Mouse (Mus musculus) liver, embryonic 15.5 days (tissue): ENCODE results near the gene Fam169a. TPM values are rescaled to one million over a fixed set of nuclear protein-coding genes. Genes with fewer than 3 reads are reported as not detected.
A peak's percentile ranks its signal among the peaks of the same experiment; 100 is the strongest.

Source experiments
- ATAC-seq: fragments of 200-750 bp; cut with Nextera tagmentation; 2 replicates; pipeline ENCODE4 v1.8.0; 2017; ENCODE audit warnings: moderate number of reproducible peaks, mild to moderate bottlenecking, moderate library complexity; ENCODE audit not compliant: insufficient read depth
- H3K27ac ChIP-seq: fragments of 300-500 bp; sonication (generic); replicated peaks from 2 replicates; pipeline ENCODE4 v1.5.1; 2015; ENCODE audit warnings: mild to moderate bottlenecking, inconsistent platforms
- H3K27me3 ChIP-seq: fragments of 300-500 bp; sonication (generic); 2 replicates; pipeline ENCODE4 v1.6.1; 2015; ENCODE audit warnings: mild to moderate bottlenecking, inconsistent platforms
- H3K36me3 ChIP-seq: fragments of 300-500 bp; sonication (generic); replicated peaks from 2 replicates; pipeline ENCODE4 v1.6.1; 2015; ENCODE audit warnings: moderate library complexity, mild to moderate bottlenecking, inconsistent platforms
- H3K4me1 ChIP-seq: fragments of 300-500 bp; sonication (generic); replicated peaks from 2 replicates; pipeline ENCODE4 v1.6.1; 2015; ENCODE audit warnings: inconsistent platforms
- H3K4me2 ChIP-seq: fragments of 300-500 bp; sonication (generic); 2 replicates; pipeline ENCODE4 v1.6.1; 2015; ENCODE audit warnings: moderate library complexity, mild to moderate bottlenecking, inconsistent platforms
- H3K4me3 ChIP-seq: fragments of 300-500 bp; sonication (generic); replicated peaks from 2 replicates; pipeline ENCODE4 v1.5.1; 2015; ENCODE audit warnings: mild to moderate bottlenecking, inconsistent platforms
- H3K9ac ChIP-seq: fragments of 300-500 bp; sonication (generic); 2 replicates; pipeline ENCODE4 v1.6.1; 2015; ENCODE audit warnings: moderate library complexity, mild to moderate bottlenecking, inconsistent platforms
- H3K9me3 ChIP-seq: fragments of 300-500 bp; sonication (generic); replicated peaks from 2 replicates; pipeline ENCODE4 v1.6.1; 2016; ENCODE audit warnings: inconsistent platforms
- WGBS: fragments of 180-500 bp; shearing (Covaris S2); methylation state at CpG from one replicate; pipeline ENCODE4 v1.1.7; 2015; ENCODE audit warnings: mixed read lengths; ENCODE audit not compliant: insufficient replicate concordance; 5-methylcytosine and 5-hydroxymethylcytosine counted together
- polyA plus RNA-seq: library from polyadenylated mRNA; unstranded; fragments of >200 nt; fragmentation: Nextera tagmentation; extraction: Ambion mirVana; gene quantifications from 2 replicates; pipeline ENCODE4 v1.2.1, GENCODE M21; 2015

Gene Fam169a
- 0.84 and 0.98 TPM in 2 replicates for polyA plus RNA-seq

DNA sequence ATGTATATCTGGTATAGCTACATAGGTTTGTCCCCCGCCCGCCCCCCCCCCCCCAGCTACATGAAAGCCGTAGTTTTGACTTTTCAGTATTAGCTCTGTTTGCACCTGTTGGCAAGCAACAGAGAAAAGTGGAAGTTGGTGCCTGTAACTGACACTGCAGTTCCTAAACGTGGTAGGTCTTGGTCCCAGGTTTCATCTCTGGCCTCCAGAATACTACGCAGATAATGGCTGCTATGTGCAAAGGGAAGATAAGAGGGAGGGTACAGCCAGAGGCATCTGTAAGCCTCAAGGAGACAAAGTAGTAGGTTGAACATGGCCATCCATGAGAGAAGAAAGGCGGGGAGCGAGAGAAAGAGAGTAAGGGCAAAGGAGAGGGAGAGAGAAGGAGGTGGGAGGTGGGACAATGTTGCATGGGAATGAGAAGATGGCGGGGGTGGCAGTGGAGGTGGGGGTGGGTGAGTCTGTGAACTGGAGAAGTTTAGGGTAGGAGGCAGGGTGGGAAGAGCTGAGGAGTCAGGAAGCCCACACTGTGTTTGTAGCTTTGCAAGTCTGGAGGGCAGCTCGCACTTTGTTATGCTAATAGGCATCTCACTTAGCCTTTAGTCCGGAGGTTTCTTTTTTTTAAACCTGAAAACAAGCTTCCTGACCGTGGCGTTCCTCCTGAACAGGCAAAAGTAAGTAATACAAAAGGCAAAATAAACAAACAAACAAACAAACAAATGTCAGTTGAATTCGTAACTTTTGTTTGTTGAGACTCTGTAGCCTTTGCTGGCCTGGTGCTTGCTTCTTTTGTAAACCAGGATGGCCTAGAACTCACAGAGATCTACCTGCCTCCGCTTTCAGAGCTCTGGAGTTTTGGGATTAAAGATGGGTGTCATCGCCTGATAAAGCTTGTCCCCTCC, at the start of gene Fam169a:
Gene Fam169a (plus strand): TSS at position 638 of the 902 bp plus-strand sequence.
- peak within 1 kb of the TSS; percentile 86 for H3K27ac ChIP-seq
- H3K9me3 ChIP-seq: no peaks in the 10 kb centered on the region
- WGBS: 20% methylated on average over 15 of the region's 15 CpGs
- peaks cover 25% of the 10 kb centered on the region for H3K27me3 ChIP-seq
- peak; percentile 89 for ATAC-seq
- peaks cover 73% of the 10 kb centered on the region for H3K4me1 ChIP-seq
- H3K4me2 ChIP-seq: peak within 1 kb of the TSS; percentile 74
- peak within 1 kb of the TSS; percentile 33 for H3K9ac ChIP-seq
- peak within 1 kb of the TSS; percentile 58 for H3K4me3 ChIP-seq
- no peaks in the 10 kb centered on the region for H3K36me3 ChIP-seq

DNA sequence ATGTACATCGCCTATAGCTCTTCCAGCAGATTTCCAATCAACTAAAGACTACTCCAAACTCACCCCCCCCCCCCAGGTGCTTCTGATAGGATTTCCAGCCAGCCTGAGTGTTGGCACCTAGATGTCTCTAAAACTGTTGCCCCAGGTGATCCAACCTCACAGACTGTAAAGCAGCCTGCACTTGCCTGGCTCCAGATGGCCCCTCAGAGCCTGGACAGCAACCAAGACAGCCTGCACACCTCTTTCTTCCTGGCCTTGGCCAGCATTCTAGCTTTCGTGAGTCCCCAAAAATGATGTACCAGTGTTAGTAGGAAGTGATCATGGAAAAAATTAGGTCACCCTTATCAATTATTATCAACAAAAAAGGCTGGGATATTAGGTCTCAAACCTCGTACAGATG, 49.4 kb upstream of the Fam169a start:
- Histone ChIP-seq H3K36me3 (no peaks in the 10 kb centered on the region), H3K4me1 (no peaks in the 10 kb centered on the region), H3K4me3 (no peak overlapping the region), H3K4me2 (no peak overlapping the region), H3K9me3 (no peaks in the 10 kb centered on the region), H3K27me3 (no peaks in the 10 kb centered on the region), H3K9ac (no peak overlapping the region), H3K27ac (no peak overlapping the region)
- ATAC-seq: no peak
- 60% methylated on average over 3 of the region's 3 CpGs for WGBS

DNA sequence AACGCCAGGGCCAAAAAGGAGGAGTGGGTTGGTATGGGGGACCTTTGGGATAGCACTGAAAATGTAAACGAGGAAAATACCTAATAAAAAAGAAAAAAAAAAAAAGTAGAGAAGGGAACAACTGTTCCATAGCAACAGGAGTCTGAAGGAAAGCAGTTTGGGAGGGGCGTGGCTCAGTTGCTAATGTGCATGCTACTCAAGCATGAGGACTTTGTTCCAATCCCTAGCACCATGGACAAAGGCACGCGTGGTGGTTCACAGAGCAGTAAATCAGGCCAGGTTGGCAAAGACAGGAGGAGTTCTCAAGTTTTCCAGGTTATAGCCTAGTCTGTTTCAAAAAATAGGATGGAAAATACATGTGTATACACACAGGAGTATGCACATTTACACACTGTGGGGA, 47.0 kb upstream of the Fam169a start:
- 63% methylated on average over 5 of the region's 5 CpGs for WGBS
- Histone ChIP-seq H3K9me3 (no peaks in the 10 kb centered on the region), H3K4me3 (no peak overlapping the region), H3K27me3 (no peaks in the 10 kb centered on the region), H3K27ac (no peak overlapping the region), H3K4me1 (no peaks in the 10 kb centered on the region), H3K9ac (no peak overlapping the region), H3K4me2 (no peak overlapping the region), H3K36me3 (no peaks in the 10 kb centered on the region)
- no peak for ATAC-seq

DNA sequence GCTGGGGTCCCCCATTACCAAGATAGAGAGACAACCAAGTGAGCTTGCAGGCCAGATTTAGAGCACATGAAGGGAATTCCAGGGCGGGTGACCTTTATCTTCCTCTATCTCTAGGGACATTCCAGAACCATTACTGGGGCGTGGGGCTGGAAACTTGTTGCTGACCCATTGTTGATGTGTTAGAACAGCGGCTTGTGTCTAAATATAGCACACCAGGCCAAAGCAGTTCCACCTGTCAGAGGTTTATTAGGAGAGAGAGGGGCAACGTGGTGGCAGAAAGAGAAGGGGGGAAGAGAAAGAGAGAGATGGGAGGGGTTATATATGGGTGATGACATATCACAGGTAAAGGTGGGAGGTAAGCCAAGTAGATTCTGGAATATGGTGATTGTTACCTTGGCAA, 45.2 kb upstream of the Fam169a start:
- H3K36me3 ChIP-seq: no peaks in the 10 kb centered on the region
- H3K9me3 ChIP-seq: no peaks in the 10 kb centered on the region
- 37% methylated on average over 4 of the region's 4 CpGs for WGBS
- H3K27ac ChIP-seq: no peak overlapping the region
- H3K4me1 ChIP-seq: no peaks in the 10 kb centered on the region
- no peak overlapping the region for H3K4me3 ChIP-seq
- no peak overlapping the region for H3K4me2 ChIP-seq
- ATAC-seq: no peak
- no peaks in the 10 kb centered on the region for H3K27me3 ChIP-seq
- no peak overlapping the region for H3K9ac ChIP-seq

DNA sequence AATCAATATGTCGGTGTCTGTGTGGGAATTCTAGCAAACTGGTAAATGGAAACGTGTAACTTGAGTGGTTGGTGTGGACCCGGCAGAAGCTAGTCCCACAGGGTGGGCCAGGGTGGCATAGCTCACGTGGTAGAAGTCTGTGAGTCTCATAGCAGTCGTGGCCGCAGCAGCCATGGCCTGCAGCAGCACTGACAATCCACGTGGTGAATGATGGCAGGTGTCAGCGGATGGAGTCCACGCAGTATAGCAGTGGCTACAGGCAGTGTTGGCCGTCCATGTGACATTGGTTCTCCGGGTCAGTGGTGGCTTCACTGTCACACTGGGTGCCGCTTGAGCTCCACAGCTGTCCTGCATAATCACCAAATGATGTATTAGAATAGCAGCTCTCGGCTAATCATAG, 37.0 kb upstream of the Fam169a start:
- no peak for ATAC-seq
- Histone ChIP-seq H3K27me3 (no peaks in the 10 kb centered on the region; the same call in 1 of the 2 replicates), H3K9me3 (no peaks in the 10 kb centered on the region), H3K36me3 (no peaks in the 10 kb centered on the region), H3K27ac (no peak overlapping the region), H3K4me2 (no peak overlapping the region), H3K9ac (no peak overlapping the region), H3K4me3 (no peak overlapping the region), H3K4me1 (no peaks in the 10 kb centered on the region)
- 72% methylated on average over 13 of the region's 13 CpGs for WGBS

DNA sequence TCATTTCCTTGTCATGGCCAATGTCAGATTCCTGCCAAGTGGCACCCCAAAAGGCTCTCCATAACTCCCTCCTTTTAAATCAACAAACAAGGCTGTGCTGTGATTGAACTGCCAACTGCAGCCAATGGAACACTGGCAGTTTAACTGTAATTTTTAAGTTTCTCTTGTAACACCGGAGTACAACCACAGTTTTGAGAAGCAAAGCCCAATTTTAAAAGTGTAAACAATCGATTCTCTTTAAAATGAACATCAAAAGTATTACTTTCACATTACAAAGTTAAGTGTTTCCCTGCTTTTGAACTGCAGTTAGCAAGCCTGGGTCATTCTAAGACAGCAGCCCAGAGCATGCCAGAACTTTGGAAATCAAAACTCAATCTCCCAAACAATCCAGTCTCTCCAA, 32.8 kb upstream of the Fam169a start, which contains the start of gene 1700029F12Rik:
Gene 1700029F12Rik (minus strand): TSS at position 101 of the 400 bp plus-strand sequence.
- 50% methylated on average over 2 of the region's 2 CpGs for WGBS
- no peak for ATAC-seq
- no peaks in the 10 kb centered on the region for H3K36me3 ChIP-seq

DNA sequence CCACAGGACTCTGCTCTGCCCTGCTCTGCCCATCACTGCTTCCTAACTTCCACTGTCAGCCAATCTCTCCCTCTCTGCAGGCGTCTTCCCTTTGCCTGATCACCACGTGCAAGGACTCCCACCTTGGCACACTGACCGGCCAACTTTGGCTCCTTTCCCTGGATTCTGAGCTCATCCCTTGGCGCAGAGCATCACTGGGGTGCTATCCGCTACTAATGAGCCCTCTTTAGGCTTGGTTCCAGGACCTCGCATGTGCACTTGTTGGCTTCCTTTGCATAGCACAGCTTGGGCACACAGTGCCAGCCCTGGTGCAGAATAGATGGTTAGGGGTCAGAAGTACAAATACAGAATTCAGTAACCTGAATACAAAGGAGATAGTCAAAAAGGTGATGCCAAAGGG, 15.9 kb upstream of the Fam169a start:
- H3K36me3 ChIP-seq: no peaks in the 10 kb centered on the region
- no peak overlapping the region for H3K9ac ChIP-seq
- H3K4me2 ChIP-seq: no peak overlapping the region
- H3K4me1 ChIP-seq: no peaks in the 10 kb centered on the region
- no peak overlapping the region for H3K4me3 ChIP-seq
- ATAC-seq: no peak
- no peak overlapping the region for H3K27ac ChIP-seq
- WGBS: 65% methylated on average over 6 of the region's 6 CpGs
- H3K27me3 ChIP-seq: peaks cover 5% of the 10 kb centered on the region
- H3K9me3 ChIP-seq: no peaks in the 10 kb centered on the region

More for the DNA sequence above, 32.8 kb upstream of the Fam169a start, which contains the start of gene 1700029F12Rik:
- Histone ChIP-seq H3K27me3 (no peaks in the 10 kb centered on the region), H3K4me2 (no peak within 1 kb of the TSS), H3K9ac (no peak within 1 kb of the TSS), H3K4me1 (no peaks in the 10 kb centered on the region), H3K9me3 (no peaks in the 10 kb centered on the region), H3K4me3 (no peak within 1 kb of the TSS), H3K27ac (no peak within 1 kb of the TSS)

DNA sequence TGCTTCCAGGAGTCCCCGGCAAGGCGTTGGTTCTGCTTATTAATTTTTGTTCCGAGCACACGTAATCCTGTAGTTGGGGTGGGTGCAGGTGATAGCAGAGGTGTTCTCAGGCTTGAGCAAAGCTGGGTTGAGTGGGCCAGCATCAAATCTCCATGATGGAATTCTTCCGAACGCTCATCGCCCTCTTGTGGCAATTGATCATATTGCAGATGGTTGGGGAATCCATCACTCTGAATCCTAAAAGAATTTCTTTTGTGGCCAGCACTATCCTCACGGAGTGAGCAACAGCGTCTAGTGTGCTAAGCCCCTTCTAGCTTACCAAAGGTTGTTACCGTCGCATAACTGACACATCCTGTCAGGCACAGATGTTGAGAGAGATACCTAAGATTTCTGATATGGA, 14.4 kb upstream of the Fam169a start:
- H3K27me3 ChIP-seq: peaks cover 5% of the 10 kb centered on the region
- no peak overlapping the region for H3K27ac ChIP-seq
- no peak overlapping the region for H3K4me3 ChIP-seq
- WGBS: 12% methylated on average over 11 of the region's 11 CpGs
- ATAC-seq: no peak
- no peaks in the 10 kb centered on the region for H3K36me3 ChIP-seq
- no peak overlapping the region for H3K4me2 ChIP-seq
- H3K4me1 ChIP-seq: peaks cover 7% of the 10 kb centered on the region
- H3K9ac ChIP-seq: no peak overlapping the region
- no peaks in the 10 kb centered on the region for H3K9me3 ChIP-seq

DNA sequence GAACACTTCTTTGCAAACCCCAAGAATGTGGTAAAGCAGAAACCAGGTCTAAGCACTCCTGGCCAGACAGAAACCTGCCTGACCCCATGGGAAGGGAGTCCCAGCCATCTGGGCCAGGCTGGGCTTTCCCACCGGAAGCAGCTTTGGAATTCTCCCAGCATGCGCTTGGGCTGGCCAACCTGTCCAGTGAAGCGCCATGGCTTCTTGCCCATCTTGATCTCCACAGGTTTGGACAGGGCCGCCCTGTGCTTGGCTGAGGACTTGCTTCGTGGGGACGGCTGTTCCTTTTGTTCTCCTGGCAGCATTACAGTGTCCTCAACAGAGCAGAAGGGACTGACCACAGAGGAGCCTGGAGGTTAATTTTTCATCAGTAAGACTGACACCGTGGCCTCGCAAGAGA, 13.2 kb upstream of the Fam169a start:
- Histone ChIP-seq H3K4me3 (no peak overlapping the region), H3K36me3 (no peaks in the 10 kb centered on the region), H3K9me3 (no peaks in the 10 kb centered on the region), H3K4me1 (peaks cover 11% of the 10 kb centered on the region), H3K4me2 (no peak overlapping the region), H3K9ac (no peak overlapping the region), H3K27me3 (peaks cover 5% of the 10 kb centered on the region), H3K27ac (no peak overlapping the region)
- no peak for ATAC-seq
- 64% methylated on average over 8 of the region's 8 CpGs for WGBS

DNA sequence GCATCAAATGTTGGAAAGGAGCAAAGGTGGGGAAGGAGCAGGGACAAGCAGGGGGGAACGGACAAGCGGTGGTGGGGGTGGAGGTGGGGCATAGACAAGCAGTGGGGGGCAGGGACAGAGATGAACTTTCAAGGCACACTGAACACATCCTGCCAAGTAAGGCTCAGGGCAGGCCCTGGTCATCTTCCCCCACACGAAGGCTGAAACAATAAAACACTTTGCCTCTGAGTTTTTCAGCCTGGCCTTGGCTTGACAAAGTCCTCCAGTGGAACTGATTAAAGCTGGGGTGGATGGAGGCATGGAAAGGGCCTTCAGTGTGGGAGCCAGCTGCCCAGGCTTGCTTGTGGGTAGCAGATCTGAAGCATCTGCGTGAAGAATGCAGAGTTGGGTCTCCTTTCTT, 9.3 kb upstream of the Fam169a start:
- no peak for ATAC-seq
- Histone ChIP-seq H3K4me2 (no peak overlapping the region), H3K9ac (no peak overlapping the region), H3K9me3 (no peaks in the 10 kb centered on the region), H3K4me1 (peaks cover 19% of the 10 kb centered on the region), H3K27ac (no peak overlapping the region), H3K27me3 (peaks cover 5% of the 10 kb centered on the region), H3K36me3 (no peaks in the 10 kb centered on the region), H3K4me3 (no peak overlapping the region)
- 51% methylated on average over 4 of the region's 4 CpGs for WGBS

DNA sequence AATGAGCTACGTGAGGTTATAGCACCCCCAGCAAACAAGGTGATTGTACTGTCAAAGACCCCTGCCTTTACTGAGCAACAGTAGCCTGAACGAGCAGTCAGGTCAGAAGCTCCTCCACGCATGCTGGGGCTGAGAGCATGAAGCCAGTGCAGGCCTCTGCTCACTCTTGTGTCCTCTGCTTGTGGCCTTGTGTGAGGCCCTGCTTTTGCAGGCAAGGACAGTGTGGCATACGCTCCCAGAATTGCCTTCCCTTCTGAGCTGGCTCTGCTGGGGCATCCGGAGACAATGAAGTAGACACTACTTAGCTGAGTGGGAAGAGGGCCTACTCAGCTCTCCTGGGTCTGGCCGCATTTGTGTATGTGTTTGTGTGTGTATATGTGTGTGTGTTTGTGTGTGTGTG, 7.3 kb upstream of the Fam169a start:
- no peak overlapping the region for H3K9ac ChIP-seq
- peaks cover 33% of the 10 kb centered on the region for H3K4me1 ChIP-seq
- no peak for ATAC-seq
- no peak overlapping the region for H3K4me3 ChIP-seq
- no peaks in the 10 kb centered on the region for H3K9me3 ChIP-seq
- no peaks in the 10 kb centered on the region for H3K27me3 ChIP-seq
- no peak overlapping the region for H3K4me2 ChIP-seq
- no peak overlapping the region for H3K27ac ChIP-seq
- H3K36me3 ChIP-seq: no peaks in the 10 kb centered on the region
- 79% methylated on average over 6 of the region's 6 CpGs for WGBS
